Mouse (Mus musculus) thymus, adult 2 months (tissue): ENCODE data around the gene Olfr806. TPM values are rescaled to one million over a fixed set of nuclear protein-coding genes. Genes with fewer than 3 reads are reported as not detected.

ENCODE experiments used
- DNase-seq: peaks from one replicate; pipeline ENCODE4 v3.0.0; 2021
- H3K27ac ChIP-seq: fragments of 200-500 bp; 2 replicates; pipeline ENCODE4 v1.5.1; 2012; ENCODE audit warnings: low read length, control low read depth; ENCODE audit not compliant: control insufficient read depth, insufficient read depth
- H3K27me3 ChIP-seq: fragments of 200-500 bp; 2 replicates; pipeline ENCODE4 v1.6.1; 2012; ENCODE audit warnings: mild to moderate bottlenecking, low read length, moderate library complexity, mixed read lengths; ENCODE audit not compliant: control insufficient read depth, insufficient read depth
- H3K36me3 ChIP-seq: fragments of 200-500 bp; 2 replicates; pipeline ENCODE4 v1.6.1; 2012; ENCODE audit warnings: mild to moderate bottlenecking, low read length, moderate library complexity; ENCODE audit not compliant: control insufficient read depth, insufficient read depth
- H3K4me1 ChIP-seq: fragments of 200-500 bp; replicated peaks from 2 replicates; pipeline ENCODE4 v1.6.1; 2012; ENCODE audit warnings: low read length; ENCODE audit not compliant: control insufficient read depth, insufficient read depth
- H3K4me3 ChIP-seq: fragments of 200-500 bp; 2 replicates; pipeline ENCODE4 v1.5.1; 2012; ENCODE audit warnings: mild to moderate bottlenecking, low read length, control low read depth, moderate library complexity; ENCODE audit not compliant: control insufficient read depth, insufficient read depth
- CTCF ChIP-seq: fragments of 200-500 bp; IDR thresholded peaks from 2 replicates; pipeline ENCODE4 v1.5.1; 2012; ENCODE audit warnings: mild to moderate bottlenecking, control low read depth, low read length, moderate library complexity, borderline replicate concordance; ENCODE audit not compliant: control insufficient read depth, poor library complexity, insufficient read depth; ENCODE audit errors: extremely low read depth
- POLR2A ChIP-seq: fragments of 200-500 bp; IDR thresholded peaks from 2 replicates; pipeline ENCODE4 v1.6.1; 2012; ENCODE audit warnings: mild to moderate bottlenecking, low read length, control low read depth, moderate library complexity; ENCODE audit not compliant: control insufficient read depth, poor library complexity, insufficient read depth; ENCODE audit errors: extremely low read depth
- WGBS: fragments of 180-500 bp; shearing (Covaris S2); methylation state at CpG from one replicate; pipeline ENCODE4 v1.1.7; 2018; 5-methylcytosine and 5-hydroxymethylcytosine counted together
- polyA plus RNA-seq: library from polyadenylated mRNA; depleted of rRNA; stranded (reverse); fragments of >200 nt; gene quantifications from 2 replicates; pipeline ENCODE4 v1.2.3, GENCODE M21; 2012; rRNA removed

Gene Olfr806
- polyA plus RNA-seq = not detected in 2 replicates

GRCm38 (mm10) chr10:129741821-129742220 is at the start of gene Olfr806:
Olfr806 (minus strand) TSS chr10:129741921.
- Histone ChIP-seq H3K36me3 (no peaks in the 10 kb centered on the region), H3K4me1 (no peaks in the 10 kb centered on the region), H3K4me3 (no peak within 1 kb of the TSS), H3K27ac (no peak within 1 kb of the TSS), H3K27me3 (no peaks in the 10 kb centered on the region)
- TF ChIP-seq CTCF (no peak), POLR2A (no peak)
- no peak for DNase-seq

DNA sequence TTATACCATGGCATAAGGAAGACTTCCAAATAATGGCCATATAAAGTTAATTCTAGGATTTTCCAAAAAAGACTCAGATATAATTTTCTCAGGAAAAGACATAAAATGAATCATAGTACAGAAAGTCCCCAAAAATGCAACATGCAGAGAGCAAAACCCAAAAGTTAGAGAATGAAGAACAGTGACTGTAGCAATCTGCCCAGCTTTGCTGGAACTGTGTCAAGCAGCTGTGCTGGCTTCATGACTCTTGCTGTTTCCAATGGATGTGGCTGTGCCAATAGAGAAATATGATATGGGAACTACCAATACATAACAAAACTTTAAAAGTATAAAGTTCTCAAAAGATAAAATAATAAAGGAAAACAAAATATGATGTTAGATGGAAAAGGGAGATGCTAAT is 36.4 kb upstream of the Olfr806 start:
- DNase-seq = no peak
- TF ChIP-seq POLR2A = no peak

DNA sequence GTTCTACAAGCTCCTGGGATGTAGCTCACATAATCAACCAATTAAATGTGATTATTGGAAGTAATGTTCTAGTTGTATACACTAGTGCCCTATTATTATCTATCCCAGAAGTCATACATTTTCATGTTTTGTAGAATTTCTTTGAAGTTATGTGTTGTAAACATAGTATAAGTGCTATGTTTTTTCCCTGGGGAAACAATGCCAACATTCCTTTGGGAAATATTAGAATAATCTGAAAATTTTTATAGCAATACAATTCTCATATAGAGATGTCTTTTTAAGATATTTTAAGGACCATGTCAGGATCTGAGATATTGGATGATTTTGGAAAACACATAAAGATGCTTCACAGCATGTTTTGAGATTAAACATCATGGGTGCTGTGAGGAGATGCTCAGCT is 32.6 kb upstream of the Olfr806 start, which contains the start of gene Olfr809:
TSS of gene Olfr809 (plus strand) at position 301 of the 400 bp plus-strand sequence.
- no peak within 1 kb of the TSS for H3K4me3 ChIP-seq
- DNase-seq = no peak
- no peak for TF ChIP-seq POLR2A
- no peak for TF ChIP-seq CTCF
- no peaks in the 10 kb centered on the region for H3K27me3 ChIP-seq
- no peaks in the 10 kb centered on the region for H3K36me3 ChIP-seq
- H3K4me1 ChIP-seq = no peaks in the 10 kb centered on the region
- no peak within 1 kb of the TSS for H3K27ac ChIP-seq

More for the DNA sequence above, 36.4 kb upstream of the Olfr806 start:
- Histone ChIP-seq H3K4me3 (no peak overlapping the region), H3K36me3 (no peaks in the 10 kb centered on the region), H3K27me3 (no peaks in the 10 kb centered on the region), H3K27ac (no peak overlapping the region), H3K4me1 (no peaks in the 10 kb centered on the region)

DNA sequence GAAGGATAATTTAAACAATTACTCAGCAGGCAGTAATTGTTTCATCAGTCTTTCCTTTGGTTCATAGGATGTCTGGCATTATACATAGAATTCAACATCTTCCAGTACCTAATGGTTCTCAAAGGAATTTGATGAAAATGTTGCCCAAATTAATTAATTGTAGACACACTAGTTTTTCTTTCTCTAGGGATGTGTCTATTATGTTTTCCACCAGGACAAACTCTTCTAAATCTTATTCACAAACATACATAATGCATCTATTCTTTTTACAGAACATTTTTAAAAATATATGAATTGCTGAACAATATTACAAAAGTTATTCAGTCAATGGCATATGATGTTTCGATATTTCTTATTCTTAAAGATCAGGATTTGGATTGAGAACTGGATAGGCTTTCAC is 23.5 kb upstream of the Olfr806 start, which contains the start of gene Olfr808:
TSS of gene Olfr808 (plus strand) at position 301 of the 400 bp plus-strand sequence.
- Histone ChIP-seq H3K36me3 (no peaks in the 10 kb centered on the region), H3K27ac (no peak within 1 kb of the TSS), H3K4me1 (no peaks in the 10 kb centered on the region), H3K4me3 (no peak within 1 kb of the TSS), H3K27me3 (no peaks in the 10 kb centered on the region)
- DNase-seq = no peak
- WGBS = 94% methylated on average over 1 of the region's 1 CpGs
- TF ChIP-seq POLR2A = no peak

DNA sequence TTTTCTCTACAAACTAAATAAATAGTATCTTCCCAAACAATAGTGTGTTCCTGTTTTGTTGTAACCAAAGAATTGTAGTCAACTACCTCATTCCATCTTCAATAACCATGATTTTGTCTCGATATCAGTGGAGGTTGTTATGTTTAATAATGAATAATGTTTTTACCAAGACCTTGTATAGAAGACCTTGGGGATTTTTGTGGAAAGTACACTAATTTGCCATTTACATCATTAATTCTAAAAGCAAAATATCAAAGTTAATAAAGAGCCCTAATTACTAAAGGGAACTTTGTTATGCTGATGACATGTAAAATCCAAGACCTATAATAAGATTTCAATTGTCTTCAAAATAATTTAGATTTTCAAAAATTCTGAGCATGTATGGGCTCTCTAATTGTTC is 16.0 kb upstream of the Olfr806 start, which contains the start of gene Olfr807:
TSS of gene Olfr807 (minus strand) at position 101 of the 400 bp plus-strand sequence.
- no peak for DNase-seq
- no peaks in the 10 kb centered on the region for H3K27me3 ChIP-seq
- H3K4me3 ChIP-seq = no peak within 1 kb of the TSS
- H3K36me3 ChIP-seq = no peaks in the 10 kb centered on the region
- no peak for TF ChIP-seq CTCF
- no peak for TF ChIP-seq POLR2A
- 91% methylated on average over 1 of the region's 1 CpGs for WGBS
- H3K27ac ChIP-seq = no peak within 1 kb of the TSS
- H3K4me1 ChIP-seq = no peaks in the 10 kb centered on the region

DNA sequence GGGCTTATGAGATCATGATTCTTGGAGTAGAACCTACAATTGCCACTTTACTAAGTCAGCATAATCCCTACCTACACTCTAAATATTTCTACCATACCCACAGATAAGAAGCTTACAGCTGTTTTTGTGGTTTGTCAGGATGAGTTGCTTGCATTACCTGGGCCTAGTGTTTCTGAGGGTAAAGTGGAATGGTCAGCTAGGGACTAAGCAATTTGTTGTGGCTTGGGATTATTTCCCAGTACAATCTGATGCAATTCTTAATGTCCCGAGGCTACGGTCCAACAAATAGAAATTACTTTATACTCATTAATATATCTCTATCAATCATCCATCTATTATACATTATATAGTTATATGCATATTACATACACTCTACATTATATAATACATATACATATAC is 12.4 kb downstream of the Olfr806 start, which contains the start of gene Olfr805:
TSS of gene Olfr805 (minus strand) at position 101 of the 400 bp plus-strand sequence.
- H3K27me3 ChIP-seq = no peaks in the 10 kb centered on the region
- no peak within 1 kb of the TSS for H3K27ac ChIP-seq
- no peak within 1 kb of the TSS for H3K4me3 ChIP-seq
- TF ChIP-seq POLR2A = no peak
- TF ChIP-seq CTCF = no peak
- H3K4me1 ChIP-seq = no peaks in the 10 kb centered on the region
- WGBS = 97% methylated on average over 2 of the region's 2 CpGs
- DNase-seq = no peak
- H3K36me3 ChIP-seq = no peaks in the 10 kb centered on the region

DNA sequence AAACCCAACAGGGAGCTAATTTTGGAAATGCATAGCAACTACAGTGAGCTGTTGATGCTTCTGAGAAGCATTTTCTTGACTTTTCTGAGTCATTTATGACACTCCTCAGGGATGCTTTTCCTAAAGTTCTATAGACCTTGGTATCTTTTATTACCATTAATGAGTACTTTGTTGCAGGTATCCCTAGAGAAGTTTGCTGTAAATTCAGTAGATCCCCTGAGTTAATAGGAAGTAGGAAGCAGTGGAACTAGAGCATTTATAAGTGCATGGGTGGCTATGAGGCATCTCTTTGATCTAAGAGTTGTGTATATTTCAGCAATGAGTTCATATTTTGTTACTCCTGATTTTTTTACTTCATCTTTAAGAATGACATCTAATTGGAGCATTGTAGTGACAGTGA is 38.8 kb downstream of the Olfr806 start, which contains the start of gene Olfr804:
TSS of gene Olfr804 (plus strand) at position 301 of the 400 bp plus-strand sequence.
- no peak for TF ChIP-seq POLR2A
- no peak for TF ChIP-seq CTCF
- Histone ChIP-seq H3K27me3 (no peaks in the 10 kb centered on the region), H3K36me3 (no peaks in the 10 kb centered on the region), H3K27ac (no peak within 1 kb of the TSS), H3K4me1 (no peaks in the 10 kb centered on the region), H3K4me3 (no peak within 1 kb of the TSS)
- no peak for DNase-seq
